Mouse (Mus musculus) lung, postnatal 0 days (tissue): ENCODE measurements around the gene Ppl. TPM values are rescaled to one million over a fixed set of nuclear protein-coding genes. Genes with fewer than 3 reads are reported as not detected.

Experiments
- ATAC-seq: fragments of 200-750 bp; cut with Nextera tagmentation; 2 replicates; pipeline ENCODE4 v1.8.0; 2017; ENCODE audit warnings: moderate library complexity
- DNase-seq: peaks from one replicate; pipeline ENCODE4 v3.0.0-alpha.2; 2016; ENCODE audit warnings: low spot score
- H3K27ac ChIP-seq: fragments of 300-500 bp; sonication (generic); 2 replicates; pipeline ENCODE4 v1.5.1; 2014; ENCODE audit warnings: antibody characterized with exemption, mild to moderate bottlenecking, low read length, mixed read lengths
- H3K27me3 ChIP-seq: fragments of 300-500 bp; sonication (generic); replicated peaks from 2 replicates; pipeline ENCODE4 v1.6.1; 2014; ENCODE audit warnings: low read length, mixed read lengths; ENCODE audit not compliant: insufficient read depth
- H3K36me3 ChIP-seq: fragments of 300-500 bp; sonication (generic); 2 replicates; pipeline ENCODE4 v1.6.1; 2014; ENCODE audit warnings: low read length, mixed read lengths; ENCODE audit not compliant: insufficient read depth
- H3K4me1 ChIP-seq: fragments of 300-500 bp; sonication (generic); 2 replicates; pipeline ENCODE4 v1.6.1; 2014; ENCODE audit warnings: antibody characterized with exemption, low read depth, low read length, mixed read lengths; ENCODE audit not compliant: insufficient read depth
- H3K4me2 ChIP-seq: fragments of 300-500 bp; sonication (generic); replicated peaks from 2 replicates; pipeline ENCODE4 v1.6.1; 2014; ENCODE audit warnings: low read depth, mild to moderate bottlenecking, low read length, moderate library complexity, mixed read lengths
- H3K4me3 ChIP-seq: fragments of 300-500 bp; sonication (generic); 2 replicates; pipeline ENCODE4 v1.5.1; 2014; ENCODE audit warnings: low read depth, low read length
- H3K9ac ChIP-seq: fragments of 300-500 bp; sonication (generic); replicated peaks from 2 replicates; pipeline ENCODE4 v1.6.1; 2014; ENCODE audit warnings: low read depth, mild to moderate bottlenecking
- H3K9me3 ChIP-seq: fragments of 300-500 bp; sonication (generic); 2 replicates; pipeline ENCODE4 v1.6.1; 2016; ENCODE audit warnings: low read length, mixed read lengths
- CTCF ChIP-seq: IDR thresholded peaks from 2 replicates; pipeline ENCODE4 v1.5.1; 2016; ENCODE audit warnings: antibody characterized with exemption, mild to moderate bottlenecking
- EP300 ChIP-seq: IDR thresholded peaks from 2 replicates; pipeline ENCODE4 v1.6.1; 2016; ENCODE audit warnings: antibody characterized with exemption, mild to moderate bottlenecking, control low read depth
- WGBS: fragments of 180-500 bp; shearing (Covaris S2); extraction: QIAGEN DNeasy Blood & Tissue Kit; methylation state at CpG from one replicate; pipeline ENCODE4 v1.1.7; 2014; 5-methylcytosine and 5-hydroxymethylcytosine counted together
- polyA plus RNA-seq: library from polyadenylated mRNA; unstranded; fragments of >200 nt; fragmentation: Nextera tagmentation; extraction: Ambion mirVana; gene quantifications from 2 replicates; pipeline ENCODE4 v1.2.1, GENCODE M21; 2015

Gene Ppl
- polyA plus RNA-seq, 1 experiment from 2014 or later, result 10.4 TPM

DNA sequence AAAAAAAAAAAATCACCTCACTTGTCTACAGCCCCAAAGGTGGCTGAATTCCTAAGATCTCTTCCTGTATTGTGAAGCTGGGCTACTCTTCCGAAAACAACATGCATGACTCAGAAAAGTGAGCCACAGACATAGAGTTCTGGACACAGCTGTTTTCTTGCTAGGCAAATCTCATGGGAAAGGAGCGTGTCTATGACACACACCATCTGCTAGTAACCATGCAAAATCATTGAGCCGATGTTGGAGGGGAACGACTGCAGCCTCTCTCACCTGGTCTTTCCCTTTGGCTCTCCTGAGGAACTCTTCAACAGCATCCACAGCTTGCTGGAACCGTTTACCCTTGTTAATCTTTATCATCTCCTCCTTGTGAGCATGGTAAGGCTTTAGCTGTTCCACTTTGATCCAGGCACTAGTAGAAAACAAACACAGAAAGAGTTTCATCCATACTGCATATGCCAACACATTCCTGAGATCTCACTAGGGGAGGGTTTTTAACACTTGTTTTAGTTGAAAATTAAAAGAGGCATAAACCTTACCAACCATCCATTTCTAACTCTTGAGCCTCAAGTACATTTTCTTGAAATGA, 95.5 kb downstream of the Ppl start:
- Histone ChIP-seq H3K4me2 (no peak overlapping the region), H3K4me1 (no peaks in the 10 kb centered on the region), H3K9ac (no peak overlapping the region), H3K36me3 (peaks cover 59% of the 10 kb centered on the region), H3K27me3 (no peaks in the 10 kb centered on the region), H3K4me3 (no peak overlapping the region), H3K9me3 (no peaks in the 10 kb centered on the region), H3K27ac (no peak overlapping the region)
- peak; percentile 25 for DNase-seq
- no peak for TF ChIP-seq EP300
- no peak for TF ChIP-seq CTCF
- WGBS, result 74% methylated on average over 5 of the region's 5 CpGs
- ATAC-seq, result no peak; the same call in 1 of the 2 replicates

Other genes starting within 250 kb of the Ppl start
- gene Mgrn1, start 246.2 kb downstream of the Ppl start, polyA plus RNA-seq, result 75.6 and 76.7 TPM in 2 replicates
- gene Nudt16l1, start 193.7 kb downstream of the Ppl start, polyA plus RNA-seq, result 87.6 and 92.0 TPM in 2 replicates
- 41.0 and 43.4 TPM in 2 replicates for gene Anks3, start 168.2 kb downstream of the Ppl start, polyA plus RNA-seq
- gene Sept12, start 134.6 kb downstream of the Ppl start, polyA plus RNA-seq, result 0.14 and 0.27 TPM in 2 replicates
- 57.5 and 59.4 TPM in 2 replicates for gene Smim22, start 125.1 kb downstream of the Ppl start, polyA plus RNA-seq
- gene Rogdi, start 118.9 kb downstream of the Ppl start, polyA plus RNA-seq, result 58.9 and 60.4 TPM in 2 replicates
- 75.8 and 81.1 TPM in 2 replicates for gene Glyr1, start 82.6 kb downstream of the Ppl start, polyA plus RNA-seq
- 15.0 and 16.3 TPM in 2 replicates for gene Ubn1, start 82.4 kb downstream of the Ppl start, polyA plus RNA-seq
- 0.20 and 0.27 TPM in 2 replicates for gene Sec14l5, start 14.7 kb upstream of the Ppl start, polyA plus RNA-seq
- 13.4 and 14.5 TPM in 2 replicates for gene Nagpa, start 71.6 kb upstream of the Ppl start, polyA plus RNA-seq
- gene AU021092, start 89.9 kb upstream of the Ppl start, polyA plus RNA-seq, result 158 and 169 TPM in 2 replicates
- gene Alg1, start 101.2 kb upstream of the Ppl start, polyA plus RNA-seq, result 32.1 and 35.9 TPM in 2 replicates
- 24.6 and 26.4 TPM in 2 replicates for gene Eef2kmt, start 123.6 kb upstream of the Ppl start, polyA plus RNA-seq